Comparison of ENCODE assay signal across 30 mouse cellular contexts in genomic region chr17:51370085-51370484, GRCm38 (mm10).
A peak's percentile ranks its signal among the peaks of the same experiment; 100 is the strongest.
DNase-seq lines count a peak whose midpoint lies in the region; ATAC-seq and TF ChIP-seq lines count a peak whose summit lies in the region.
"Had no signal": no experiment of that assay in that cellular context is flagged by ENCODE, and none has a peak within 500 bp of the region (broad histone marks: within the 10 kb centered on the region; RNA-seq: fewer than 3 reads in every experiment).

No protein-coding gene starts in this region.

- 31% methylated on average over 9 of the region's 9 CpGs for WGBS in kidney, embryonic 14.5 days
- WGBS in midbrain, embryonic 15.5 days, result 59% methylated on average over 9 of the region's 9 CpGs
- WGBS in midbrain, postnatal 0 days, result 68% methylated on average over 9 of the region's 9 CpGs

- DNase-seq in embryo, embryonic 10 days (ENCODE audit: low spot score), result peak; percentile 9
- no peak for DNase-seq in embryo, embryonic 11 days
- DNase-seq in kidney, postnatal 25 days, result no peak
- no peak for DNase-seq in midbrain, postnatal 0 days (ENCODE audit: low spot score)
- DNase-seq in c-Kit-positive CD71-positive TER-119-positive erythroid progenitor cells, embryonic 14.5 days (ENCODE audit: low spot score), result no peak
- DNase-seq in gastrocnemius, postnatal 10 days, result no peak
- DNase-seq: adrenal gland, adult 2 months; adrenal gland, postnatal 36 days; cerebellum, adult 2 months; cerebellum, postnatal 14 days; gastrocnemius, postnatal 25 days; heart, adult 11 months; layer of hippocampus, adult 9-11 months; liver, postnatal 0 days; lung, postnatal 36 days; thymus, adult 2 months; thymus, postnatal 36 days had no signal

- ATAC-seq in kidney, embryonic 14.5 days (ENCODE audit: low FRiP score, low TSS enrichment), result peak; percentile 57
- peak; percentile 2; the same call in 1 of the 2 replicates for ATAC-seq in midbrain, embryonic 15.5 days (replicated peaks)
- ATAC-seq in midbrain, postnatal 0 days (ENCODE audit: low FRiP score), result no peak
- ATAC-seq: activated CD4-positive, CD25-positive, alpha-beta regulatory T cell, adult 4 months; intestine, embryonic 16.5 days; liver, embryonic 12.5 days; liver, postnatal 0 days had no signal

- no peak for TF ChIP-seq CTCF in midbrain, postnatal 0 days (IDR thresholded peaks at IDR 0.05)

- no peaks in the 10 kb centered on the region for H3K9me3 ChIP-seq in kidney, embryonic 14.5 days (ENCODE audit: control insufficient read depth, low read length)
- no peaks in the 10 kb centered on the region for H3K9me3 ChIP-seq in midbrain, embryonic 15.5 days
- H3K9me3 ChIP-seq in midbrain, postnatal 0 days (ENCODE audit: low read length), result no peaks in the 10 kb centered on the region
- H3K9me3 ChIP-seq: embryonic facial prominence, embryonic 12.5 days; heart, embryonic 10.5 days; heart, embryonic 15.5 days; limb, embryonic 13.5 days; liver, embryonic 12.5 days; midbrain, embryonic 13.5 days; neural tube, embryonic 12.5 days had no signal

- 0 out of 2 replicates have a peak, but pooled peaks cover 3% of the 10 kb centered on the region for H3K4me1 ChIP-seq in kidney, embryonic 14.5 days (ENCODE audit: control insufficient read depth, insufficient read depth, low read length)
- peaks cover 5% of the 10 kb centered on the region; the same call in 1 of the 2 replicates for H3K4me1 ChIP-seq in midbrain, embryonic 15.5 days
- no peaks in the 10 kb centered on the region for H3K4me1 ChIP-seq in midbrain, postnatal 0 days (ENCODE audit: insufficient read depth, low read length)
- H3K4me1 ChIP-seq: embryonic facial prominence, embryonic 12.5 days; heart, embryonic 10.5 days; heart, embryonic 15.5 days; liver, embryonic 12.5 days; neural tube, embryonic 12.5 days had no signal

- H3K36me3 ChIP-seq in kidney, embryonic 14.5 days (ENCODE audit: control insufficient read depth, insufficient read depth, low read length), result no peaks in the 10 kb centered on the region
- no peaks in the 10 kb centered on the region for H3K36me3 ChIP-seq in midbrain, embryonic 15.5 days (replicated peaks)
- no peaks in the 10 kb centered on the region for H3K36me3 ChIP-seq in midbrain, postnatal 0 days (ENCODE audit: insufficient read depth, low read length)
- H3K36me3 ChIP-seq: embryonic facial prominence, embryonic 12.5 days; heart, embryonic 10.5 days; heart, embryonic 15.5 days; limb, embryonic 13.5 days; liver, embryonic 12.5 days; midbrain, embryonic 13.5 days; neural tube, embryonic 12.5 days had no signal

- no peak overlapping the region for H3K27ac ChIP-seq in kidney, embryonic 14.5 days (ENCODE audit: low read depth, low read length)
- H3K27ac ChIP-seq in midbrain, embryonic 15.5 days, result peak overlapping the region; percentile 45
- no peak overlapping the region for H3K27ac ChIP-seq in midbrain, postnatal 0 days (ENCODE audit: low read depth, low read length)
- H3K27ac ChIP-seq: embryonic facial prominence, embryonic 12.5 days; heart, embryonic 10.5 days; heart, embryonic 15.5 days; limb, embryonic 13.5 days; liver, embryonic 12.5 days; neural tube, embryonic 12.5 days had no signal

- H3K4me2 ChIP-seq in kidney, embryonic 14.5 days (replicated peaks; ENCODE audit: low read depth, low read length), result no peak overlapping the region
- H3K4me2 ChIP-seq in midbrain, embryonic 15.5 days, result no peak overlapping the region
- no peak overlapping the region for H3K4me2 ChIP-seq in midbrain, postnatal 0 days (ENCODE audit: low read depth, low read length, poor library complexity, severe bottlenecking)
- H3K4me2 ChIP-seq: embryonic facial prominence, embryonic 12.5 days; heart, embryonic 15.5 days; limb, embryonic 13.5 days; liver, embryonic 12.5 days; midbrain, embryonic 13.5 days; neural tube, embryonic 12.5 days had no signal

- no peak overlapping the region for H3K9ac ChIP-seq in kidney, embryonic 14.5 days (ENCODE audit: low read depth, low read length)
- no peak overlapping the region for H3K9ac ChIP-seq in midbrain, embryonic 15.5 days
- no peak overlapping the region for H3K9ac ChIP-seq in midbrain, postnatal 0 days (replicated peaks; ENCODE audit: low read length, poor library complexity, severe bottlenecking)
- H3K9ac ChIP-seq: embryonic facial prominence, embryonic 12.5 days; heart, embryonic 15.5 days; limb, embryonic 13.5 days; liver, embryonic 12.5 days; liver, postnatal 0 days; midbrain, embryonic 13.5 days; neural tube, embryonic 12.5 days had no signal

- no peaks in the 10 kb centered on the region for H3K27me3 ChIP-seq in kidney, embryonic 14.5 days (ENCODE audit: control insufficient read depth, insufficient read depth, low read length)
- no peaks in the 10 kb centered on the region for H3K27me3 ChIP-seq in midbrain, embryonic 15.5 days (replicated peaks)
- no peaks in the 10 kb centered on the region for H3K27me3 ChIP-seq in midbrain, postnatal 0 days (ENCODE audit: insufficient read depth, low read length)
- H3K27me3 ChIP-seq: CH12.LX; embryonic facial prominence, embryonic 12.5 days; heart, embryonic 15.5 days; limb, embryonic 13.5 days; liver, embryonic 12.5 days; midbrain, embryonic 13.5 days; neural tube, embryonic 12.5 days had no signal

- no peak overlapping the region for H3K4me3 ChIP-seq in kidney, embryonic 14.5 days (ENCODE audit: low read length)
- H3K4me3 ChIP-seq in midbrain, embryonic 15.5 days, result no peak overlapping the region
- H3K4me3 ChIP-seq in midbrain, postnatal 0 days (ENCODE audit: low read depth, low read length), result no peak overlapping the region
- H3K4me3 ChIP-seq: embryonic facial prominence, embryonic 12.5 days; heart, embryonic 10.5 days; heart, embryonic 15.5 days; limb, embryonic 13.5 days; liver, embryonic 12.5 days; midbrain, embryonic 13.5 days; myocyte; neural tube, embryonic 12.5 days had no signal
